Mouse (Mus musculus): Measurements from ENCODE around the gene Chd5. TPM values are rescaled to one million over a fixed set of nuclear protein-coding genes. Genes with fewer than 3 reads are reported as not detected.
A peak's percentile ranks its signal among the peaks of the same experiment; 100 is the strongest.

Chd5 gene
- polyA plus RNA-seq, 1 experiment from 2014 or later, result 7.4 TPM

GRCm38 (mm10) chr4:152302012-152302411 lies 36.4 kb upstream of the Chd5 start:
- ATAC-seq (ENCODE audit: low FRiP score), result no peak
- H3K9me3 ChIP-seq, result no peaks in the 10 kb centered on the region
- H3K4me2 ChIP-seq, result no peak overlapping the region
- no peak overlapping the region for H3K4me3 ChIP-seq (replicated peaks)
- peaks cover 57% of the 10 kb centered on the region for H3K36me3 ChIP-seq (replicated peaks)
- H3K27me3 ChIP-seq, result 0 out of 2 replicates have a peak, but pooled peaks cover 6% of the 10 kb centered on the region
- no peak overlapping the region for H3K27ac ChIP-seq
- no peak overlapping the region for H3K9ac ChIP-seq
- WGBS, result 71% methylated on average over 11 of the region's 11 CpGs
- peaks cover 14% of the 10 kb centered on the region for H3K4me1 ChIP-seq

DNA sequence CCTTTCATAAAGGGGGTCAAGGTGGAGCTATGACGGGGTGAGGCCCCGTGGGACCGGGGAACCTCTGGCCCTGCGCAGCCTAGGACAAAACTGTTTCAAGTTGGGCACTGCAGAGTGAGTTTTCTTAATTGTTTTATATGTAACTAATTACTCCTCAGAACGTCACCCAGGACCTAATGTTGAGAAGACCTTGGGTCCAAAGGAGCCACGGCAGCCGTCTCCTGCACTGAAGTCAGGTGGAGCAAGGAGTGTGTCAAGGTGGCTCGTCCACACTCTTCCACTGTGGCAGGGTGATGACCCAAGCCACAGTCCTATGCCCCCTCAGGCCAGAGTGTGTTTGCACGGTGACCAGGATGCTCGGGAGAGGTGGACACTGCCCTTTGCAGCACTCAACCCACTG lies 35.3 kb upstream of the Chd5 start:
- H3K4me2 ChIP-seq, result no peak overlapping the region
- no peak overlapping the region for H3K4me3 ChIP-seq (replicated peaks)
- H3K27me3 ChIP-seq, result 0 out of 2 replicates have a peak, but pooled peaks cover 6% of the 10 kb centered on the region
- WGBS, result 96% methylated on average over 10 of the region's 10 CpGs
- no peak overlapping the region for H3K27ac ChIP-seq
- peaks cover 57% of the 10 kb centered on the region for H3K36me3 ChIP-seq (replicated peaks)
- H3K4me1 ChIP-seq, result peaks cover 8% of the 10 kb centered on the region
- no peak for ATAC-seq (ENCODE audit: low FRiP score)
- H3K9me3 ChIP-seq, result no peaks in the 10 kb centered on the region
- no peak overlapping the region for H3K9ac ChIP-seq

GRCm38 (mm10) chr4:152304685-152305084 lies 33.8 kb upstream of the Chd5 start:
- H3K36me3 ChIP-seq (replicated peaks), result peaks cover 57% of the 10 kb centered on the region
- WGBS, result 91% methylated on average over 6 of the region's 6 CpGs
- H3K9me3 ChIP-seq, result no peaks in the 10 kb centered on the region
- H3K27ac ChIP-seq, result no peak overlapping the region
- no peak overlapping the region for H3K9ac ChIP-seq
- H3K4me2 ChIP-seq, result no peak overlapping the region
- no peak overlapping the region for H3K4me3 ChIP-seq (replicated peaks)
- no peaks in the 10 kb centered on the region for H3K4me1 ChIP-seq
- H3K27me3 ChIP-seq, result peaks cover 8% of the 10 kb centered on the region
- no peak for ATAC-seq (ENCODE audit: low FRiP score)

- H3K27me3 ChIP-seq, result peaks cover 22% of the 10 kb centered on the region
- H3K4me3 ChIP-seq (replicated peaks), result no peak overlapping the region
- ATAC-seq (ENCODE audit: low FRiP score), result no peak
- no peak overlapping the region for H3K9ac ChIP-seq
- H3K9me3 ChIP-seq, result no peaks in the 10 kb centered on the region
- H3K4me1 ChIP-seq, result no peaks in the 10 kb centered on the region
- no peak overlapping the region for H3K27ac ChIP-seq
- 90% methylated on average over 6 of the region's 6 CpGs for WGBS
- H3K4me2 ChIP-seq, result no peak overlapping the region
- H3K36me3 ChIP-seq (replicated peaks), result peaks cover 45% of the 10 kb centered on the region
These were observed 32.5 kb upstream of the Chd5 start for GRCm38 (mm10) chr4:152305991-152306390.

DNA sequence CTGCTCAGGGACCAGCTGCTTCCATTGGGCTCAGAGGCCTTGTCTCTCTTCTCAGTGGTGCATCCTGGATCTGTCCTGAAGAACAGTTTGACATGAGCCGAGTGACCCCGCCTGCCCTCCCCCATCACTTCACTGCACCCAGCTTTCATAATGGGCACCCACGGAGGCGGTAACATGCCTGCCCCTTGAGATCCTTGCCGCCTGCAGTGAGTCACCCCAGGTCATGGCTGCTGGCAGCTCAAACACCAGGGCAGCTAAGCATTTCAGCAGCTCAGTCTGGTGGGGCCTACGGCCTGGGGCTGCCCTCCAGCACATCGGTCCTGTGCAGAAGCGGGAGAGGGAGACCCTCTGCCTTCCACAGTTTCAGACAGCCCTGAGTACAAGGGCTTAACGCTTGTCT lies 30.9 kb upstream of the Chd5 start:
- H3K27me3 ChIP-seq, result peaks cover 37% of the 10 kb centered on the region
- no peaks in the 10 kb centered on the region for H3K9me3 ChIP-seq
- no peak for ATAC-seq (ENCODE audit: low FRiP score)
- H3K4me2 ChIP-seq, result no peak overlapping the region
- peaks cover 30% of the 10 kb centered on the region for H3K36me3 ChIP-seq (replicated peaks)
- no peak overlapping the region for H3K9ac ChIP-seq
- 76% methylated on average over 9 of the region's 9 CpGs for WGBS
- H3K4me3 ChIP-seq (replicated peaks), result no peak overlapping the region
- no peak overlapping the region for H3K27ac ChIP-seq
- H3K4me1 ChIP-seq, result peaks cover 7% of the 10 kb centered on the region; the same call in 1 of the 2 replicates

DNA sequence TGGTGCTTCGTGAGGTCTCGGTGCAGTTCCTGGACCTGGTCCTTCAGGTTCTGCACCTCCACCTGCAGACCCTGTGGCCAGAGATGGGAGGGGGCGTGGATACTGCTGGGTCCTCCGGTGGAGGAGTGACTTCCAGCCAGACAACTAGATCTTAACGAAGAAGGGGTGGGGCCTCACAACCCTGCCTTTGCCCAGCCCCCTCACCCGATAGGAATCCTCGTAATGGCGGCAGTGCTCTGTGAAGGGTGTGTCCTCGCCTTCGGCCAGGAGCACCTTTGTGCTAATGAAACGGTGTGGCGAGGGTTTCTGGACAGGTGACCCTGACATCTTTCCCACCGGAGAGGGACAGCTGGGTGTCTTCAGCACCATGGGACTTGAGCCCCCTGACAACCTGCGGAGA lies 26.3 kb upstream of the Chd5 start:
- H3K9ac ChIP-seq, result no peak overlapping the region
- peaks cover 83% of the 10 kb centered on the region for H3K27me3 ChIP-seq
- peaks cover 31% of the 10 kb centered on the region for H3K4me1 ChIP-seq
- H3K4me3 ChIP-seq (replicated peaks), result no peak overlapping the region
- H3K27ac ChIP-seq, result no peak overlapping the region
- no peak for ATAC-seq (ENCODE audit: low FRiP score)
- H3K36me3 ChIP-seq (replicated peaks), result 0 out of 2 replicates have a peak, but pooled peaks cover 5% of the 10 kb centered on the region
- WGBS, result under 1% methylated on average over 14 of the region's 14 CpGs
- peak overlapping the region; percentile 8; the same call in 1 of the 2 replicates for H3K4me2 ChIP-seq
- H3K9me3 ChIP-seq, result no peaks in the 10 kb centered on the region

DNA sequence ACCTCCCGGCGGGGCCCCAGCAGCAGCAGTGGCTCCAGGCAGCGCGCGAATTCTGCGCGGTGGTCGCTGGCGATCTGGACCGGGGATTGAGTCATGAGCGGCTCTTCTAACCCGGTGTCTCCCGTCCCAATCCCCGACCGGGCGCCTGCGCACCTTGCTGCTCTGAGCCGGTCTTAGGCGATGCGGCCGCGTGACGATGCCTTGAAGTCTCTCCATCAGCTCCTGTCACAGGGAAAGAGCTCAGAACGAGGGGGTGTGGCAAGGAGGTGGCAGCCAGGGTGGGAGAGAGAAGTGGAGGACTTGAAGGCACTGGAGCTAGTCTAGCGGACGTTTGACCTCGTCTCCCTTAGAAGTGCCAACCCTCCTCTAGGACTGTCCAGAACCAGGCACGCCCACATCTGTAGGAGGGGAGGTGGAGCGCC lies 25.2 kb upstream of the Chd5 start:
- no peak overlapping the region for H3K27ac ChIP-seq
- H3K4me2 ChIP-seq, result peak overlapping the region; percentile 54
- under 1% methylated on average over 29 of the region's 29 CpGs for WGBS
- H3K9me3 ChIP-seq, result no peaks in the 10 kb centered on the region
- H3K27me3 ChIP-seq, result peaks cover 94% of the 10 kb centered on the region
- ATAC-seq (ENCODE audit: low FRiP score), result peak; percentile 49; the same call in 1 of the 2 replicates
- peak overlapping the region; percentile 32 for H3K4me3 ChIP-seq (replicated peaks)
- H3K36me3 ChIP-seq (replicated peaks), result 0 out of 2 replicates have a peak, but pooled peaks cover 5% of the 10 kb centered on the region
- peak overlapping the region; percentile 45 for H3K9ac ChIP-seq
- peaks cover 32% of the 10 kb centered on the region for H3K4me1 ChIP-seq

- H3K27ac ChIP-seq, result no peak overlapping the region
- 0 out of 2 replicates have a peak overlapping the region, but pooled peaks have one; percentile 45 for H3K9ac ChIP-seq
- no peaks in the 10 kb centered on the region for H3K36me3 ChIP-seq (replicated peaks)
- H3K9me3 ChIP-seq, result no peaks in the 10 kb centered on the region
- H3K27me3 ChIP-seq, result peaks cover 99% of the 10 kb centered on the region
- H3K4me2 ChIP-seq, result peak overlapping the region; percentile 54
- ATAC-seq (ENCODE audit: low FRiP score), result no peak
- H3K4me1 ChIP-seq, result peaks cover 39% of the 10 kb centered on the region
- peak overlapping the region; percentile 32; the same call in 1 of the 2 replicates for H3K4me3 ChIP-seq (replicated peaks)
These were observed 24.5 kb upstream of the Chd5 start for GRCm38 (mm10) chr4:152313934-152314333.

GRCm38 (mm10) chr4:152315498-152316213 lies 22.8 kb upstream of the Chd5 start:
- peaks cover 85% of the 10 kb centered on the region for H3K27me3 ChIP-seq
- no peaks in the 10 kb centered on the region for H3K9me3 ChIP-seq
- peaks cover 39% of the 10 kb centered on the region for H3K4me1 ChIP-seq
- H3K27ac ChIP-seq, result no peak overlapping the region
- peak overlapping the region; percentile 28 for H3K4me3 ChIP-seq (replicated peaks)
- ATAC-seq (ENCODE audit: low FRiP score), result no peak
- WGBS, result 1% methylated on average over 43 of the region's 43 CpGs
- H3K4me2 ChIP-seq, result peak overlapping the region; percentile 45
- H3K9ac ChIP-seq, result no peak overlapping the region
- no peaks in the 10 kb centered on the region for H3K36me3 ChIP-seq (replicated peaks)

DNA sequence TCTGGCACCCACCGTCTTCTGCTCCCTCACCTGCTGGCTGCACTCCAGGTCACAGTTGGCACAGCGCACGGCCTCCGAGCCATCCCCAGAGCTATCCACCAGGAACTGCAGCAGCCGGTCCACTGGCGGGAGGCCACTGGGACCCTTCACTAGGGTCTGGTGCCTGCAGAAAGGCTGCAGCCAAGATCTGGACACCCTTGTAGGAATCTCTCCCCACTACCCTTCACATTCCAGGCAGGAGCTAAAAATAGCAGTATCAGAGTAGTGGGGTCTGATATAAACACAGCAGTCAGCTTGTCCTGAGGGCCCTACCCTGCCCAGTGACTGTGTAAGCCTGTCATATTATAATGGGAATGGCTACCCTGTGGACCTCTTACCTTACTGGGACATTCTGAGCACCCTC lies 20.8 kb upstream of the Chd5 start:
- Histone ChIP-seq H3K27me3 (peaks cover 79% of the 10 kb centered on the region), H3K36me3 (replicated peaks) (no peaks in the 10 kb centered on the region)
- WGBS, result 90% methylated on average over 6 of the region's 6 CpGs

DNA sequence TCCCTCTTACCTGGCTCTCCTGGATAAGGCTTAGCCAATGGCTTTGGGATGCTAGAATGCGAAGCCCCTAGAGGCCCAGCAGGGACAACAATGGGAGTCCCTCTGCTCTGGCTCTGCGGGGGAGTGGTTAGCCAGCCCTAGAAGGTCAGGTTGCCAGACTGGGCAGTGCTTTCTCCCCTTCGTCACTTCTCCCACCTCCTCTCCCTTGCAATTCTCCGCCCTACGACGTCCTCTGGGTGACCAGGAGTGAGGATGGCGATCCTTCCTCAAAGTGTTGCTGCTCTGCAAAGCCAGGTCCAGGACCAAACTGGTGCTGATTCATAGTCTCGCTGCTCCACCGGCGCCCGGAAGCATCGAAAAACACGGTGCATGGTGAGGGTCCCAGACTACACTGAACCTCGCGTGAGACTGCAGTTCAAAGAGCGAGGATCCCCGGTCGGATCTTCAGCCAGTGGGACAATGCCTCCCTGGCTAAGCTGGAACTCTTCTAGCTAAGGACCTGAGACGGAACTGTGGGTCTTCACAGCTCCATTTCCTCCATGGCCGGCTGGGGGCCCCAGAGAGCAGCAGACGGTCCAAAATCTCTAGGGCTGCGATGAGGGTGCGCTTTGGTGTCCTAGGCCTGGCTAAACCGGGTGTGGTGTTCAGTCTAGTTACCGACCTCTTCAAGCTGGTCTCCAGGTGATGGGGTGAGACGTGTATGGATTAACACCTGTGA lies 19.8 kb upstream of the Chd5 start, which contains the start of gene Rnf207:
Gene Rnf207, minus strand, starts transcription at position 477 of the 718 bp plus-strand sequence.
- no peak within 1 kb of the TSS for H3K27ac ChIP-seq
- H3K4me3 ChIP-seq (replicated peaks), result 0 out of 2 replicates have a peak within 1 kb of the TSS, but pooled peaks have one; percentile 3
- H3K9me3 ChIP-seq, result no peaks in the 10 kb centered on the region
- no peak for ATAC-seq (ENCODE audit: low FRiP score)
- no peaks in the 10 kb centered on the region for H3K36me3 ChIP-seq (replicated peaks)
- 3% methylated on average over 26 of the region's 26 CpGs for WGBS
- H3K4me1 ChIP-seq, result peaks cover 21% of the 10 kb centered on the region
- H3K4me2 ChIP-seq, result peak within 1 kb of the TSS; percentile 25
- 0 out of 2 replicates have a peak within 1 kb of the TSS, but pooled peaks have one; percentile 8 for H3K9ac ChIP-seq
- peaks cover 69% of the 10 kb centered on the region for H3K27me3 ChIP-seq

More for the DNA sequence above, 20.8 kb upstream of the Chd5 start:
- Histone ChIP-seq H3K9me3 (no peaks in the 10 kb centered on the region), H3K9ac (no peak overlapping the region), H3K4me1 (peaks cover 31% of the 10 kb centered on the region), H3K4me3 (replicated peaks) (no peak overlapping the region), H3K4me2 (no peak overlapping the region), H3K27ac (no peak overlapping the region)
- ATAC-seq (ENCODE audit: low FRiP score), result no peak

GRCm38 (mm10) chr4:152321464-152321863 lies 17.0 kb upstream of the Chd5 start:
- Histone ChIP-seq H3K9ac (no peak overlapping the region), H3K9me3 (no peaks in the 10 kb centered on the region), H3K4me3 (replicated peaks) (no peak overlapping the region), H3K4me2 (no peak overlapping the region), H3K36me3 (replicated peaks) (no peaks in the 10 kb centered on the region), H3K4me1 (peaks cover 9% of the 10 kb centered on the region), H3K27me3 (peaks cover 41% of the 10 kb centered on the region), H3K27ac (no peak overlapping the region)
- no peak for ATAC-seq (ENCODE audit: low FRiP score)
- 64% methylated on average over 5 of the region's 5 CpGs for WGBS
